ENCODE assay signal across 8 mouse cellular contexts in genomic region chr10:82082728-82083621, GRCm38 (mm10). TPM values are rescaled to one million over a fixed set of nuclear protein-coding genes. Genes with fewer than 3 reads are reported as not detected.
A peak's percentile ranks its signal among the peaks of the same experiment; 100 is the strongest.
DNase-seq lines count a peak whose midpoint lies in the region; ATAC-seq and TF ChIP-seq lines count a peak whose summit lies in the region.
"Not testable (repeated sequence)": the region's sequence is repeated elsewhere in the genome, so short reads cannot be mapped to it uniquely, and the experiment has no call there.

Gene BC024063, plus strand, starts transcription at chr10:82083353.

- TF ChIP-seq CTCF in hindbrain, postnatal 0 days (IDR thresholded peaks at IDR 0.05; ENCODE audit: low read depth), result not testable (repeated sequence)

- peak; percentile 77 for ATAC-seq in common myeloid progenitor, adult 5-6 weeks (replicated peaks; ENCODE audit: low read depth, poor library complexity, severe bottlenecking)
- peak; percentile 99 for ATAC-seq in hindbrain, postnatal 0 days

- H3K36me3 ChIP-seq in hindbrain, postnatal 0 days (ENCODE audit: insufficient read depth, low read length), result not testable (repeated sequence)

- H3K4me2 ChIP-seq in hindbrain, postnatal 0 days (ENCODE audit: low read depth, low read length), result peak within 1 kb of the TSS; percentile 41; the same call in 1 of the 2 replicates

- H3K9ac ChIP-seq in hindbrain, postnatal 0 days (replicated peaks; ENCODE audit: low read length), result not testable (repeated sequence)

- peak within 1 kb of the TSS; percentile 90 for H3K27ac ChIP-seq in hindbrain, postnatal 0 days

- not testable (repeated sequence) for H3K4me1 ChIP-seq in hindbrain, postnatal 0 days (ENCODE audit: insufficient read depth, low read length)

- not testable (repeated sequence) for H3K27me3 ChIP-seq in hindbrain, postnatal 0 days (ENCODE audit: insufficient read depth, low read length)

- WGBS in hindbrain, postnatal 0 days, result 20% methylated on average over 42 of the region's 42 CpGs

- not testable (repeated sequence) for H3K9me3 ChIP-seq in hindbrain, postnatal 0 days (ENCODE audit: low read length)

- peak; percentile 59 for DNase-seq in WW6 (ENCODE audit: low read depth, low spot score)
- peak; percentile 12 to 16 for DNase-seq in gastrocnemius, adult 8-10 months (ENCODE audit: low spot score in 2 of 2)
- peak; percentile 87 for DNase-seq in hindbrain, postnatal 0 days (ENCODE audit: low spot score)
- peak; percentile 56 to 70 for DNase-seq in left cerebral cortex, adult 18-20 months (ENCODE audit: low spot score in 2 of 2)
- DNase-seq in lung, postnatal 4 days, result peak; percentile 76 to 77
- DNase-seq in right cerebral cortex, adult 18-20 months, result peak; percentile 80
- peak; percentile 26 for DNase-seq in urinary bladder, adult 2 months (ENCODE audit: low spot score)

- peak within 1 kb of the TSS; percentile 41 for H3K4me3 ChIP-seq in hindbrain, postnatal 0 days (ENCODE audit: low read length)

RNA-seq across cellular contexts. Expression of gene BC024063, which starts in this region (rescaled TPM):
- 0.55 TPM in 1 of 2 replicates, not detected in the other for total RNA-seq in common myeloid progenitor, adult 5-6 weeks (2017)
- total RNA-seq in gastrocnemius, adult 8-10 months (2022), result 1 to 10 TPM in 2 of 4 experiments, under 1 TPM in 2; 0.78 to 1.7 (median 1.3) TPM
- total RNA-seq in hindbrain, postnatal 0 days (2014; rRNA removed), result 1.9 and 2.1 TPM in 2 replicates
- 2.6 and 3.4 TPM in 2 replicates for polyA plus RNA-seq in hindbrain, postnatal 0 days (2015; fragmentation: Nextera tagmentation; extraction: Ambion mirVana)
- 1 to 10 TPM; 8.9 to 9.0 TPM for total RNA-seq in left cerebral cortex, adult 18-20 months (2021)
- 1.6 and 1.8 TPM in 2 replicates for polyA plus RNA-seq in urinary bladder, adult 2 months (2012; rRNA removed)

Comparison
In these comparisons a context has a peak if more than half of its experiments do, and no peak if none do; other contexts are left out.
1. Peak in every context shown above with its lines: DNase-seq, ATAC-seq, H3K4me3 ChIP-seq and H3K27ac ChIP-seq.
2. Peak in ATAC-seq in common myeloid progenitor, adult 5-6 weeks; RNA of the gene not detected or under 1 TPM.
3. DNase-seq: peak in every context shown above with its lines; median percentile 87 in hindbrain, postnatal 0 days; 80 in right cerebral cortex, adult 18-20 months; 76 in lung, postnatal 4 days; 63 in left cerebral cortex, adult 18-20 months; 59 in WW6; 26 in urinary bladder, adult 2 months; 14 in gastrocnemius, adult 8-10 months.